Mouse (Mus musculus) hindbrain, embryonic 14.5 days (tissue): ENCODE results near the gene Ptpn12. TPM values are rescaled to one million over a fixed set of nuclear protein-coding genes. Genes with fewer than 3 reads are reported as not detected.
"Not testable (repeated sequence)": the region's sequence is repeated elsewhere in the genome, so short reads cannot be mapped to it uniquely, and the experiment has no call there.

Source experiments
- ATAC-seq: fragments of 200-750 bp; cut with Nextera tagmentation; 2 replicates; pipeline ENCODE4 v1.8.0; 2017; ENCODE audit warnings: moderate number of reproducible peaks, mild to moderate bottlenecking, moderate TSS enrichment, moderate library complexity; ENCODE audit not compliant: low FRiP score
- DNase-seq: peaks from one replicate; pipeline ENCODE4 v3.0.0-alpha.2; 2015; ENCODE audit warnings: low spot score
- H3K27ac ChIP-seq: fragments of 300-500 bp; sonication (generic); 2 replicates; pipeline ENCODE4 v1.5.1; 2014; ENCODE audit warnings: mild to moderate bottlenecking, moderate library complexity
- H3K27me3 ChIP-seq: fragments of 300-500 bp; sonication (generic); 2 replicates; pipeline ENCODE4 v1.6.1; 2014; ENCODE audit warnings: mild to moderate bottlenecking, low read length, mixed read lengths; ENCODE audit not compliant: control insufficient read depth, insufficient read depth
- H3K36me3 ChIP-seq: fragments of 300-500 bp; sonication (generic); replicated peaks from 2 replicates; pipeline ENCODE4 v1.6.1; 2014; ENCODE audit not compliant: control insufficient read depth, insufficient read depth
- H3K4me1 ChIP-seq: fragments of 300-500 bp; sonication (generic); replicated peaks from 2 replicates; pipeline ENCODE4 v1.6.1; 2014; ENCODE audit warnings: antibody characterized with exemption, low read length, mixed read lengths; ENCODE audit not compliant: control insufficient read depth, insufficient read depth
- H3K4me2 ChIP-seq: fragments of 300-500 bp; sonication (generic); replicated peaks from 2 replicates; pipeline ENCODE4 v1.6.1; 2014; ENCODE audit warnings: mild to moderate bottlenecking, moderate library complexity
- H3K4me3 ChIP-seq: fragments of 300-500 bp; sonication (generic); replicated peaks from 2 replicates; pipeline ENCODE4 v1.5.1; 2014; ENCODE audit warnings: mild to moderate bottlenecking, low read length
- H3K9ac ChIP-seq: fragments of 300-500 bp; sonication (generic); 2 replicates; pipeline ENCODE4 v1.6.1; 2014
- H3K9me3 ChIP-seq: fragments of 300-500 bp; sonication (generic); 2 replicates; pipeline ENCODE4 v1.6.1; 2016; ENCODE audit warnings: low read length; ENCODE audit not compliant: control insufficient read depth
- WGBS: fragments of 180-500 bp; shearing (Covaris S2); extraction: QIAGEN DNeasy Blood & Tissue Kit; methylation state at CpG from one replicate; pipeline ENCODE4 v1.1.7; 2014; 5-methylcytosine and 5-hydroxymethylcytosine counted together
- polyA plus RNA-seq: library from polyadenylated mRNA; unstranded; fragments of >200 nt; fragmentation: Nextera tagmentation; extraction: Ambion mirVana; gene quantifications from 2 replicates; pipeline ENCODE4 v1.2.1, GENCODE M21; 2014

The Ptpn12 gene
- polyA plus RNA-seq, 1 experiment from 2014 or later: 28.9 TPM

DNA sequence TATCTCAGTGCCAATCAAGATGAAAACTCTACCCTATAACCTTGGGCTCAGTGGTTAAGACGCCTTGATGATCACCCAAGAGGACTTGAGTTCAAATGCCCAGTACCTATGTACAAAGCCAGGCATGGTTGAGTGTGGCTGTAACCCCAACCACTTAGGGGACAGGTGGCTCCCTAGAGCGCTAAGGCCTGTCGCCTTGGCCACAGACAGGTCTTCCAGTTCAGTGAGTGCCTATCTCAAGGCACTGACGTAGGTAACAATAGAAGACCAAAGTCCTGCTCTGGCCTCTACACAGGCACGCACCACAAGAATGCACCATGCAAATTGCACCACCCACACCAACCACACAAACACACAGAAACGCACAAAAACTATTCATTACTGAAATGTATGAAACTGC, 108.8 kb downstream of the Ptpn12 start:
- H3K9ac ChIP-seq: no peak overlapping the region
- WGBS: 75% methylated on average over 6 of the region's 6 CpGs
- ATAC-seq: no peak

GRCm38 (mm10) chr5:20944961-20945748, 110.6 kb downstream of the Ptpn12 start:
- Histone ChIP-seq H3K36me3 (no peaks in the 10 kb centered on the region), H3K27me3 (no peaks in the 10 kb centered on the region), H3K4me1 (peaks cover 10% of the 10 kb centered on the region), H3K4me2 (no peak overlapping the region), H3K4me3 (no peak overlapping the region), H3K9ac (no peak overlapping the region), H3K27ac (no peak overlapping the region), H3K9me3 (no peaks in the 10 kb centered on the region)
- ATAC-seq (no peak), DNase-seq (no peak)
- 83% methylated on average over 13 of the region's 13 CpGs for WGBS

More for the DNA sequence above, 108.8 kb downstream of the Ptpn12 start:
- Histone ChIP-seq H3K36me3 (no peaks in the 10 kb centered on the region), H3K27me3 (no peaks in the 10 kb centered on the region), H3K4me1 (peaks cover 10% of the 10 kb centered on the region), H3K27ac (no peak overlapping the region), H3K4me3 (no peak overlapping the region), H3K9me3 (no peaks in the 10 kb centered on the region), H3K4me2 (no peak overlapping the region)
- no peak for DNase-seq

GRCm38 (mm10) chr5:20943791-20944190, 111.9 kb downstream of the Ptpn12 start:
- not testable (repeated sequence) for H3K9ac ChIP-seq, H3K4me3 ChIP-seq, H3K36me3 ChIP-seq, H3K4me1 ChIP-seq, H3K27ac ChIP-seq, H3K4me2 ChIP-seq, DNase-seq, ATAC-seq, H3K27me3 ChIP-seq, H3K9me3 ChIP-seq
- WGBS: 90% methylated on average over 3 of the region's 4 CpGs

GRCm38 (mm10) chr5:20942523-20942922, 113.2 kb downstream of the Ptpn12 start:
- no peak for DNase-seq
- H3K9ac ChIP-seq: no peak overlapping the region
- no peaks in the 10 kb centered on the region for H3K27me3 ChIP-seq
- no peak for ATAC-seq
- WGBS: 93% methylated on average over 3 of the region's 3 CpGs
- no peak overlapping the region for H3K4me2 ChIP-seq
- no peak overlapping the region for H3K27ac ChIP-seq
- no peaks in the 10 kb centered on the region for H3K9me3 ChIP-seq
- H3K4me3 ChIP-seq: no peak overlapping the region
- no peaks in the 10 kb centered on the region for H3K4me1 ChIP-seq
- no peaks in the 10 kb centered on the region for H3K36me3 ChIP-seq

GRCm38 (mm10) chr5:20941205-20941604, 114.5 kb downstream of the Ptpn12 start:
- H3K9me3 ChIP-seq: no peaks in the 10 kb centered on the region
- WGBS: 57% methylated on average over 5 of the region's 5 CpGs
- H3K9ac ChIP-seq: no peak overlapping the region
- no peak overlapping the region for H3K4me2 ChIP-seq
- no peak overlapping the region for H3K27ac ChIP-seq
- H3K36me3 ChIP-seq: no peaks in the 10 kb centered on the region
- H3K4me3 ChIP-seq: no peak overlapping the region
- ATAC-seq: no peak
- H3K4me1 ChIP-seq: no peaks in the 10 kb centered on the region
- DNase-seq: no peak
- no peaks in the 10 kb centered on the region for H3K27me3 ChIP-seq

GRCm38 (mm10) chr5:20940696-20941095, 115.0 kb downstream of the Ptpn12 start:
- Histone ChIP-seq H3K4me2 (no peak overlapping the region), H3K9me3 (no peaks in the 10 kb centered on the region), H3K4me1 (no peaks in the 10 kb centered on the region), H3K27ac (no peak overlapping the region), H3K36me3 (no peaks in the 10 kb centered on the region), H3K27me3 (no peaks in the 10 kb centered on the region), H3K4me3 (no peak overlapping the region), H3K9ac (no peak overlapping the region)
- DNase-seq: no peak
- ATAC-seq: no peak
- 79% methylated on average over 4 of the region's 4 CpGs for WGBS

- H3K9me3 ChIP-seq: no peaks in the 10 kb centered on the region
- H3K9ac ChIP-seq: no peak overlapping the region
- no peak for DNase-seq
- no peaks in the 10 kb centered on the region for H3K27me3 ChIP-seq
- no peak for ATAC-seq
- no peaks in the 10 kb centered on the region for H3K4me1 ChIP-seq
- no peak overlapping the region for H3K4me3 ChIP-seq
- no peak overlapping the region for H3K4me2 ChIP-seq
- no peaks in the 10 kb centered on the region for H3K36me3 ChIP-seq
- no peak overlapping the region for H3K27ac ChIP-seq
- 95% methylated on average over 6 of the region's 6 CpGs for WGBS
Observed at GRCm38 (mm10) chr5:20940040-20940571, 115.6 kb downstream of the Ptpn12 start.

DNA sequence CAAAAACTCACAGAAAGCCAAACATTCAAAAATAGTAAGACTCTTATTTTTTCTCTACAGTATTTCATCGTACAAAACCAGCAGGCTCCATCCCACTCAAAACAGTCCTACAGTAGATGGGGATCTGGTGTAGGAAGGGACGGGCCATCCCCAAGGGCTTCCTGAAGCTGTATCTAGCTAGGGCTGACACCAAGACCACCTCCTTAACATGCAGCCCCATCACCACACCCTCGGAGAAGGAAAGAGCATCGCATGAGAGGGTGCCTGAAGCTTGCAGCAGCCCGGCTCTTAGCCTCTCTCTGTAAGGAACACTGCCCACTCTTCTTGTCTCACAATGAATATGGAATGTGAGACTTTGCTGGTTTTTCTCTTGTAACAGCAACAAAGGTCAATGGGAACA, 117.2 kb downstream of the Ptpn12 start:
- Histone ChIP-seq H3K27me3 (no peaks in the 10 kb centered on the region), H3K27ac (no peak overlapping the region), H3K9ac (no peak overlapping the region), H3K4me2 (no peak overlapping the region), H3K4me1 (no peaks in the 10 kb centered on the region), H3K9me3 (no peaks in the 10 kb centered on the region), H3K36me3 (no peaks in the 10 kb centered on the region), H3K4me3 (no peak overlapping the region)
- DNase-seq: no peak
- WGBS: 71% methylated on average over 5 of the region's 5 CpGs
- ATAC-seq: no peak
